In the genomic region with DNA sequence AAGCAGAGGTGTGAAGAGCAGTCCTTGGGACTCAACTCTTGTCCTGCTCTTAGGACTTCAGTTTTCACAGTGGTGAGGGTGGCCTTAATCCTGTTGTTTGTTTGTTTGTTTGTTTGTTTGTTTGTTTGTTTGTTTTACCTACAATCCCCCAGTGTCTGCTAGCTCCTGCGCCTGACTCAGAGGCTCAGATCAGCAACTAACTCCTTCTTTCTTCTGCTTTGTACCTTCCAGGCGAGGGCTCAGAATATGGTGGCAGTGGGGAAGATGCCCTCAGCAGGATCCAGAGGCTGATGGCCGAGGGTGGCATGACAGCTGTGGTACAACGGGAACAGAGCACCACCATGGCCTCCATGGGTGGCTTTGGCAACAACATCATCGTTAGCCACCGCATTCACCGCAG, we compare ENCODE assay signal across 19 mouse cellular contexts. TPM values are rescaled to one million over a fixed set of nuclear protein-coding genes. Genes with fewer than 3 reads are reported as not detected.
"Had no signal": no experiment of that assay in that cellular context is flagged by ENCODE, and none has a peak within 500 bp of the region (broad histone marks: within the 10 kb centered on the region; RNA-seq: fewer than 3 reads in every experiment).

No protein-coding gene starts in this region.

- H3K4me3 ChIP-seq: lung, embryonic 15.5 days; megakaryocyte, embryonic 14.5 days; midbrain, embryonic 12.5 days; neural tube, embryonic 12.5 days; stomach, embryonic 15.5 days had no signal

- H3K9ac ChIP-seq: lung, embryonic 15.5 days; midbrain, embryonic 12.5 days; neural tube, embryonic 12.5 days; stomach, embryonic 15.5 days had no signal

- ATAC-seq: lung, postnatal 0 days had no signal

- H3K27ac ChIP-seq: lung, embryonic 15.5 days; macrophage; midbrain, embryonic 12.5 days; neural tube, embryonic 12.5 days; stomach, embryonic 15.5 days; stomach, postnatal 0 days had no signal

- DNase-seq: lung, adult 2 months; lung, postnatal 14 days; lung, postnatal 36 days; midbrain, embryonic 14.5 days; right cerebral cortex, postnatal 14 days; thymus, adult 2 months; thymus, postnatal 25 days; thymus, postnatal 4 days had no signal

- H3K4me2 ChIP-seq: lung, embryonic 15.5 days; midbrain, embryonic 12.5 days; neural tube, embryonic 12.5 days; stomach, embryonic 15.5 days had no signal

- H3K9me3 ChIP-seq: lung, embryonic 15.5 days; megakaryocyte, embryonic 14.5 days; midbrain, embryonic 12.5 days; neural tube, embryonic 12.5 days; stomach, embryonic 15.5 days had no signal

RNA-seq across cellular contexts. Expression of a gene that starts 10.0 kb away (rescaled TPM):
- polyA plus RNA-seq: lung, embryonic 15.5 days; macrophage had no signal

RNA-seq across cellular contexts. Expression of a gene that starts 28.4 kb away (rescaled TPM):
- polyA plus RNA-seq: lung, adult 2 months; spleen, adult 2 months; testis, adult 2 months; urinary bladder, adult 2 months had no signal
